Mouse (Mus musculus) embryonic facial prominence, embryonic 12.5 days (tissue): ENCODE data around the gene Smyd3. TPM values are rescaled to one million over a fixed set of nuclear protein-coding genes. Genes with fewer than 3 reads are reported as not detected.
"Not testable (repeated sequence)": the region's sequence is repeated elsewhere in the genome, so short reads cannot be mapped to it uniquely, and the experiment has no call there.

Source experiments
- ATAC-seq: fragments of 200-750 bp; cut with Nextera tagmentation; 2 replicates; pipeline ENCODE4 v1.8.0; 2017; ENCODE audit not compliant: insufficient number of reproducible peaks, insufficient read depth, low FRiP score, low TSS enrichment
- H3K27ac ChIP-seq: fragments of 300-500 bp; sonication (generic); 2 replicates; pipeline ENCODE4 v1.5.1; 2016; ENCODE audit warnings: mild to moderate bottlenecking
- H3K27me3 ChIP-seq: fragments of 300-500 bp; sonication (generic); 2 replicates; pipeline ENCODE4 v1.6.1; 2016; ENCODE audit warnings: mild to moderate bottlenecking, moderate library complexity
- H3K36me3 ChIP-seq: fragments of 300-500 bp; sonication (generic); 2 replicates; pipeline ENCODE4 v1.6.1; 2016; ENCODE audit warnings: mild to moderate bottlenecking
- H3K4me1 ChIP-seq: fragments of 300-500 bp; sonication (generic); 2 replicates; pipeline ENCODE4 v1.6.1; 2016
- H3K4me2 ChIP-seq: fragments of 300-500 bp; sonication (generic); replicated peaks from 2 replicates; pipeline ENCODE4 v1.6.1; 2016; ENCODE audit warnings: mild to moderate bottlenecking, moderate library complexity
- H3K4me3 ChIP-seq: fragments of 300-500 bp; sonication (generic); 2 replicates; pipeline ENCODE4 v1.5.1; 2016; ENCODE audit warnings: mild to moderate bottlenecking
- H3K9ac ChIP-seq: fragments of 300-500 bp; sonication (generic); 2 replicates; pipeline ENCODE4 v1.6.1; 2016; ENCODE audit warnings: mild to moderate bottlenecking, moderate library complexity
- H3K9me3 ChIP-seq: fragments of 300-500 bp; sonication (generic); 2 replicates; pipeline ENCODE4 v1.6.1; 2016; ENCODE audit warnings: mild to moderate bottlenecking, moderate library complexity
- WGBS: fragments of 180-500 bp; shearing (Covaris S2); methylation state at CpG from one replicate; pipeline ENCODE4 v1.1.7; 2016; 5-methylcytosine and 5-hydroxymethylcytosine counted together
- polyA plus RNA-seq: library from polyadenylated mRNA; unstranded; fragments of >200 nt; fragmentation: Nextera tagmentation; extraction: Ambion mirVana; gene quantifications from 2 replicates; pipeline ENCODE4 v1.2.1, GENCODE M21; 2016

Smyd3 gene
- polyA plus RNA-seq, 1 experiment from 2014 or later, result 28.9 TPM

DNA sequence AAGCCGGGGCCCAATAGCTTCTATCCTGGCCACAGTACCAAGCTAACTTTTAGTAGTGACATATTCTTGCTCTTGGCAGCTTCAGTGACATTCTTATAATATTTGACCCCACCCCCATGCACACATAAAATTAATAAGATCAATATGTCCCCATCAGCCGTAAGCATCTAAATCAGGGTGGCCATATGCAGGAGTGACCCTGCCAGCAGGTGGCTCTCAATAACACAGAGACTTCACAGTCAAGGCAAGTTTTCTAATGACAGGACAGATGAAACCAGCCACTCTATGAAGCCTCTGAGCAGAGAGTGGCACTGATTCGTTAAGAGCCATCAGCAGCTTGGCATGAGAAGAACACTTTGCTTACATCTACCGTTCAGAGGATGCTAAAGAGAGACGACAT, 204.2 kb downstream of the Smyd3 start:
- 79% methylated on average over 5 of the region's 5 CpGs for WGBS
- no peak for ATAC-seq
- H3K36me3 ChIP-seq, result no peaks in the 10 kb centered on the region
- H3K27me3 ChIP-seq, result no peaks in the 10 kb centered on the region
- H3K4me2 ChIP-seq, result no peak overlapping the region
- H3K4me3 ChIP-seq, result no peak overlapping the region
- no peaks in the 10 kb centered on the region for H3K4me1 ChIP-seq
- no peak overlapping the region for H3K27ac ChIP-seq
- no peak overlapping the region for H3K9ac ChIP-seq
- no peaks in the 10 kb centered on the region for H3K9me3 ChIP-seq

DNA sequence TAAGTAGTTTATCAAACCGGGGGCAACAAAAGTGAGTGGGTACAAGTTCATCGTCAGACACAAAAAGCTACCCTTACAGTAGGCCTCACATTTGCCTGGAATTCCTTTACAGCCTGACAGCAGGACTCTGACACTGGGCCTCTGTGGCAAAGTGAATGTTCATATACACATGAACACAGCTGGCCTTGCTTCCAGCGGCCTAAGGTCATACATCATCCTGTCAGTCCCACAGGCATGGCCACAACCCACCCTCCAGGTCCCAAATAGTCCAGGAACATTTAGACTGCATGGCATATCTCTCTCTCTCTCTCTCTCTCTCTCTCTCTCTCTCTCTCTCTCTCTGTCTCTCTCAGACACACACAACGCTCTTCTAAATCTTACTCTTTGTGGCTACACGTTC, 208.4 kb downstream of the Smyd3 start:
- Histone ChIP-seq H3K4me1 (no peaks in the 10 kb centered on the region), H3K4me3 (no peak overlapping the region), H3K27ac (no peak overlapping the region), H3K36me3 (no peaks in the 10 kb centered on the region), H3K27me3 (no peaks in the 10 kb centered on the region), H3K9ac (no peak overlapping the region), H3K9me3 (no peaks in the 10 kb centered on the region), H3K4me2 (no peak overlapping the region)
- 79% methylated on average over 5 of the region's 5 CpGs for WGBS
- ATAC-seq, result no peak

DNA sequence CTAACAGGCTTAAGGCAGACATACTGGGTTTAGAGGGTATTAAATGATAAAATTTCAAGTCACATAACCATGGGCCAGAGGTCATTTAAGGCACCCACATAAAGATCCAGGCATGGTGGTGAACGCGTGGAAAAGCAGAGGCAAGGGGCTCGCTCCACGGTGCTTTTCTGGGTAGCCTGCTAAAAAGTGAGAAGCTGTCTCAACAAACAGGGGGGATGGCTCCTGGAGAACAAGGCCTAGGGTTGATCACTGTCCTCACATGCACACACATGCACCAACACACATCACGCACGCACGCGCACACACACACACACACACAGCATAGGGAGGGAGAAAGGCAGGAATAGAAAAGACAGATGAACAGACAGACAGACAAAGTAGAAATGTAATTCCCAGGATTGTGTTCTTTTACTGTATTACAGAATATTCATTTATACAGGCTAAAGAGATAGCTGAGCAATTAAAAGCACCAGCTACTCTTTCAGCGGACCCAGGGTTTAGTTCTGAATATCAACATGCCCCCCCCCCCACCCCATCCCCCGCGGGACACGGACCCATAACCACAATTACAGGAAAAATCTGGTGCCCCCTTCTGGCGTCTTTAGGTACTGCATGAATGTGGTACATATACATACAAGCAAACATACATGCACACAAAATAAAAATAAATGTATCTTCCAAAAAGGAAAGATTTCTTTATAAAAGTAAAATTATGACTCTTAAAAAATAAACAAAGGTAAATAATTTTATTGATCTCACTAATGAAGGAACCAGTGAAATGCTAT, 215.2 kb downstream of the Smyd3 start:
- WGBS, result 85% methylated on average over 13 of the region's 13 CpGs
- Histone ChIP-seq H3K27me3 (no peaks in the 10 kb centered on the region), H3K4me2 (no peak overlapping the region), H3K4me3 (no peak overlapping the region), H3K4me1 (no peaks in the 10 kb centered on the region), H3K9me3 (no peaks in the 10 kb centered on the region), H3K9ac (no peak overlapping the region), H3K36me3 (no peaks in the 10 kb centered on the region), H3K27ac (no peak overlapping the region)
- no peak for ATAC-seq

DNA sequence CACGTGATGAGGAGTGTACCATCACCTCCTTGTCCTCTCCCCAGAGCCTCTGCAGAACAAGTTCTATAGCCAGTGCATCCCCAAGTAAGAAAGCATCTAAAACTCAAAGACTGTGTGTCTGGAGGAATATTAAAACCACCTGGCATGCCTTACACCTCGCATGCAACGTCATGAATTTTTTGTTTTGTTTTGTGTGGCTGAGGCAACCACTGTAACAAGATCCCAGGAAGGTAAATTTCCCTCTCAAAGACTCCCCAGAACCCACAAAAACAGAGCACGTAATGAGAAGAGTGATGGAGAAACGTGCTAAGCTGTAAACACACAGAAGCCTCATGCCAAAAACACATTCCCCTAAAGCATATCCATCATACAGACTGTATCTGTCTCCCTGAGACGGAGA, 222.2 kb downstream of the Smyd3 start:
- Histone ChIP-seq H3K4me3 (no peak overlapping the region), H3K27me3 (no peaks in the 10 kb centered on the region), H3K9ac (no peak overlapping the region), H3K4me1 (0 out of 2 replicates have a peak, but pooled peaks cover 9% of the 10 kb centered on the region), H3K36me3 (no peaks in the 10 kb centered on the region), H3K9me3 (no peaks in the 10 kb centered on the region), H3K27ac (0 out of 2 replicates have a peak overlapping the region, but pooled peaks have one; percentile 55), H3K4me2 (no peak overlapping the region)
- no peak for ATAC-seq
- WGBS, result 37% methylated on average over 6 of the region's 6 CpGs

DNA sequence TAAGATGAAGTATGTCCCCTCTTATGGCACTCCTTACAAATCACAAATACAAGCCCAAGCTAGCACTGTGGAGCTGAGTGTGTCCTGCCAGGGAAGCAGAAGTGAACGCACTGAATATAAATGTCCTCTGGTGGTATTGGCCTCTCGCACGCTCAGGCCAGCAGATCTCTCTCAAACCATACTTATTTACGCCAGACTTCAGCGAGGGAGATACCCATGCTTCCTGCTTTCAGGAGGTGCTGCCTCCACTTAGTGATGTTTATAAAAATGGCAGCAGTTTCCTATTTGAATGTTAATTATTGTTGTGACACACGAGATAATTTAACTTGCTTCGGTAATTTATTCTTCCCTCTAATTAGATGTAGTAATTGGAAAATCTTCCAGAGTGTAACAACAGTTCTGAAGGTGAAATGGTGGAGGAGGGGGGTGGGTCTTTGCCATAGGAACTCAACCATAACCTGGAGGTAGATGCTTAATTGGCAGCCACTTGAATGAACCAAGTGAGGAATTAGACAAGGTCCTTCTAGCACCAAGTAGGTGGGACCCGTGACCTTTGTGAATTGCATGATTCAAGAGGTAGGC, 224.0 kb downstream of the Smyd3 start:
- ATAC-seq, result no peak
- no peak overlapping the region for H3K27ac ChIP-seq
- H3K9ac ChIP-seq, result no peak overlapping the region
- H3K4me3 ChIP-seq, result no peak overlapping the region
- 0 out of 2 replicates have a peak, but pooled peaks cover 9% of the 10 kb centered on the region for H3K4me1 ChIP-seq
- no peaks in the 10 kb centered on the region for H3K9me3 ChIP-seq
- no peaks in the 10 kb centered on the region for H3K27me3 ChIP-seq
- no peaks in the 10 kb centered on the region for H3K36me3 ChIP-seq
- WGBS, result 87% methylated on average over 8 of the region's 8 CpGs
- no peak overlapping the region for H3K4me2 ChIP-seq

DNA sequence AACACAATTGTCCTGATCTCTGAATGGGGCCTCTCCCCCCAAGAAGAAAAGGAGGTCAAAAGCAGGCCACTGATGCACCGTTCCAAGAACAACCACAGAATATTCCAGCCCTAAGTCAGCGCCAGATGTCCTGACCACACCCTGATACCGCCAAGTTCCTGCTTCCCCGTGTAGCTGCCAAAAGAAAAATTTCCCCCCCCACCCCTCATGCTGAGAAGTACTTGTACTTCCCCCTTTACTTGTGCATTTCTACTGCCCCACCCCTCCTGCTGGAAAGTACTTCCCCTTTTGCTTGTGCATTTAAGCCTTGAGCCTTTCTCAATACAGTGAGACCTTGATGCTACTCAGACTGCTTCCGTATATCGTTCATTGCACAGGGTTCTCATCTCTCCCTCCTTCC, 227.7 kb downstream of the Smyd3 start:
- H3K4me3 ChIP-seq, H3K4me1 ChIP-seq, ATAC-seq, H3K27ac ChIP-seq, H3K36me3 ChIP-seq, H3K4me2 ChIP-seq, H3K9ac ChIP-seq, H3K27me3 ChIP-seq, H3K9me3 ChIP-seq: not testable (repeated sequence)
- WGBS, result 93% methylated on average over 6 of the region's 6 CpGs

DNA sequence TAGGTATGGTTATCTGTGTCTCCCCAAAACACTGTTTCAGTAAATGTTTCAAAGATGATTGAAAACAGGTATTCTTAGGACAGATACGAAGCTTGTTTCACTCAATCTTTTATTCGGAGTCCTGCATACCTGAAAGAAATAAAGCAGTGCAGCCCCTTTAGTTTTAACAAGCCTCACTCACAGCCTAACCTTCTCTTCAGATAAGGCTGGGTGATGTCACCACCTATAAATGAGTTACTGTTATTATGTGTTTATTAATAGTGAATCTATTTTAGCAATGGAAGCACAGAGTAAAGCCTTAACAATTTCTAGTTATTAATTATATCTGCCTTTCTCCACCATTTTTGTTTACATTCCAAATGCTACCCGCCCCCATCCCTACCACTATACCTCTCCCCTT, 228.1 kb downstream of the Smyd3 start:
- Histone ChIP-seq H3K36me3 (no peaks in the 10 kb centered on the region), H3K4me3 (no peak overlapping the region), H3K9ac (no peak overlapping the region), H3K9me3 (no peaks in the 10 kb centered on the region), H3K27ac (no peak overlapping the region), H3K27me3 (no peaks in the 10 kb centered on the region), H3K4me2 (no peak overlapping the region), H3K4me1 (no peaks in the 10 kb centered on the region)
- ATAC-seq, result no peak
- 84% methylated on average over 3 of the region's 3 CpGs for WGBS

DNA sequence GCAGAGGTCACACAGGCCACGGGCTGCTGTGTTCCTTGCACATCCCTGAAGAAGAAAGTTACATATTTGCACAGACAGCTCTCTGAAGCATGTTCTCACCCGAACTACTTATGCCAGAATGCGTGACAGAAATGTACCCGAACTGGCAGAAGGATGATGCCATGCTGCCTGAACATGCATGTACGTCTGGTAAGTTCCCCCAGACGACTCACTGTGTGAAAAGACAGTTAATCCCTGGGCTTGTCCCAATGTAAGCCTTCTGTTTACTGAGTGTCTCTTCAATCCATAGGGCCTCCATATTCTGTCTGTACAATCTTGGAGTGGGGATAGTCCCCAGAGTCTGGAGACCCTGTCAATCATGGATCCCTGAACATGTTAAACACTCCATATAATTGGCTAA, 231.1 kb downstream of the Smyd3 start:
- Histone ChIP-seq H3K27me3 (no peaks in the 10 kb centered on the region), H3K9ac (no peak overlapping the region), H3K27ac (no peak overlapping the region), H3K4me3 (no peak overlapping the region), H3K4me1 (no peaks in the 10 kb centered on the region), H3K36me3 (no peaks in the 10 kb centered on the region), H3K4me2 (no peak overlapping the region), H3K9me3 (no peaks in the 10 kb centered on the region)
- WGBS, result 86% methylated on average over 6 of the region's 6 CpGs
- ATAC-seq, result no peak

DNA sequence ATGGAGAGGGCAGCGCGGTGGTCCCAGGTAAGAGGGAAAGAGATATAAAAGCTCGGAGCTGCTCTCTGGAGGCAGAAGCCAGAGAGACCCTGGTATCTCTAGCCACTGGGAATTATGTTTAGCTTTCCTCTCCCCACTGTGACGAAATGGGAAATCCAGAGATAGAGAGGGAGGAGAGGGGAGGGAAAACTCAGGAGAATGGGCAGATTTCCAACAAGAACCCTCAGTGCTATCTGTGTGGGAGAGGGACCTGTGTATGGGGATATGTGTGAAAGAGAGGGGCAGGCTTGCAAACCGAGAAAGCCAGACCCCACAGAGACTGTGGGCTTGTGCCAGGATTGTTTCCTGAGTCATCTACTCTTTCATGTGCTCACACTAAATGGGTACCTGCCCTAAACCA, 235.0 kb downstream of the Smyd3 start:
- Histone ChIP-seq H3K27ac (no peak overlapping the region), H3K27me3 (no peaks in the 10 kb centered on the region), H3K9me3 (no peaks in the 10 kb centered on the region), H3K9ac (no peak overlapping the region), H3K36me3 (no peaks in the 10 kb centered on the region), H3K4me2 (no peak overlapping the region), H3K4me1 (no peaks in the 10 kb centered on the region), H3K4me3 (no peak overlapping the region)
- ATAC-seq, result no peak
- 84% methylated on average over 5 of the region's 5 CpGs for WGBS

DNA sequence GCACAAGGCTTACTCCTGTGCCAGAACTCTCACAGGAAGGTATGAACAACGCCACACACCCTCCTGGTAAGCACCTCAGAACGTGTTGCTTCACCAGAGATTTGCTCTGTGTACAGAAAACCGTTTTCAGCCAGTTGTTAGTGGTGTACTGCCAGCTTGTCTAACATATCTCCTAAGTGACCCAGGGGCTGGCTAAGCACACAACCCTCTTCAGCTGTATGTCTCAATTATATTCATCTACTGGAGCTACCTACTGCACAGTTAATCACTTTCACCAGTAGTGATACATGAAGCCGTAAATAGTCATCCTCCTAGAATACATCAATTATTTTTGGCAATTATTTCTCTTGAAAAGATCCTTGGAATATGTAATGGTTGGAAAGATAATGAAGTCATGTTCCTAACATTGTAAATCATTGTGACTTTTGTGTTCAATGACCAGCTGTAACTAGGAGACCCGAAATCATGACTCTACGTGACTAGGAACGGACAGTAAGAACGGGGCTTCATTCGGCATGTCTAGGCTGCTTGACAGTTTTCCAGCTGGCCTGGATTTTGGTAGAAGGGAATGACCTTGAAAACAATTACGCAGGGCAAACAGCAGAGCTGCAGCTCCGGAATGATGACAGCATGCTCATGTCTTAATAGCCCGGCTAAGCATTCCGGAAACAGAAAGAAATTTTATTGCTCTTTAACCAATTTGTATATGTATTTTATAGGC, 236.3 kb downstream of the Smyd3 start:
- ATAC-seq, result no peak
- WGBS, result 85% methylated on average over 13 of the region's 13 CpGs
- H3K4me2 ChIP-seq, result no peak overlapping the region

DNA sequence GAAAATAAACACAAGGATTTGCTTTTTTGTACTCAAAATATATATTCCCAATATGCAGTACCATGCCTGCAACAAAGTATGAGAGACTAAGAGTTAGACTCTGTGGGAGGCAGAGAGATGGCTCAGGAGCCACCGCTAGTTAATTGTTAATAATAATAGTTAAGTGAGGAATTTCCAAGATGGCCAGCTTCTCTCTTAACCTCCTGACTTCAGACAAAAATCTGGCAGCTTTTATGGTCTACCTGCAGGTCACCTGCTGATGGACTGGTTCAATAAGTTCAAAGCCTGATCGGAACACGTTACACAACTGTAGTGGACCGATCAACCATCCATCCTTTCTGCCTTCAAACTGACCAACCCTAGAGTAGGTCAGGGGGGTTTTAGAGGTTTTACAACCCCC, 238.7 kb downstream of the Smyd3 start:
- ATAC-seq, result no peak
- no peak overlapping the region for H3K27ac ChIP-seq
- WGBS, result 94% methylated on average over 4 of the region's 4 CpGs
- H3K9me3 ChIP-seq, result no peaks in the 10 kb centered on the region
- no peaks in the 10 kb centered on the region for H3K27me3 ChIP-seq
- no peaks in the 10 kb centered on the region for H3K4me1 ChIP-seq
- no peak overlapping the region for H3K4me3 ChIP-seq
- H3K9ac ChIP-seq, result no peak overlapping the region
- no peak overlapping the region for H3K4me2 ChIP-seq
- no peaks in the 10 kb centered on the region for H3K36me3 ChIP-seq

More for the DNA sequence above, 236.3 kb downstream of the Smyd3 start:
- Histone ChIP-seq H3K27me3 (no peaks in the 10 kb centered on the region), H3K27ac (no peak overlapping the region), H3K9ac (no peak overlapping the region), H3K9me3 (no peaks in the 10 kb centered on the region), H3K4me3 (no peak overlapping the region), H3K36me3 (no peaks in the 10 kb centered on the region), H3K4me1 (no peaks in the 10 kb centered on the region)

DNA sequence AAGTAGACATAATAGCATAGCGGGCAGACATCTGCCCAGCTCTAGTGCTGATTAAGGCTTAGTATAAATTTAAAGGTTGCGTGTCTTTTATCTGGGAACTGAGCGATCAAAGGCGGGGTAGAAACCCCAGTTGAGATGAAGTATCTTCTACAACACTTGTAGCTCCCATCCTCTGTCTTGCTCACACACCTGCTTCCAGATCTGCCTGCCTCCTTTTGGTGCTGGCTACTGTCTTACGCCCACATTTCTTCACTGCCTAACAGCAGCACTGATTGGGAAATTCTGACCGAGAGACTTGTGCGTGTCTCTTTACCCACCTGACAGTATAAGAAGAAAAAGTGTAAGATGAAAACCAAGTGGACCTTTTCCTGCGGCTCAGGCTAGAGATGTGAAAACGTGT, 240.5 kb downstream of the Smyd3 start:
- H3K27ac ChIP-seq, result no peak overlapping the region
- no peak overlapping the region for H3K4me3 ChIP-seq
- no peak overlapping the region for H3K9ac ChIP-seq
- ATAC-seq, result no peak
- H3K27me3 ChIP-seq, result no peaks in the 10 kb centered on the region
- whole genome bisulfite sequencing, result 91% methylated on average over 9 of the region's 9 CpGs
- no peaks in the 10 kb centered on the region for H3K9me3 ChIP-seq
- no peaks in the 10 kb centered on the region for H3K4me1 ChIP-seq
- H3K36me3 ChIP-seq, result no peaks in the 10 kb centered on the region
- H3K4me2 ChIP-seq, result no peak overlapping the region
